Mouse (Mus musculus) kidney, embryonic 16.5 days (tissue): ENCODE results near the gene Nfkb1. TPM values are rescaled to one million over a fixed set of nuclear protein-coding genes. Genes with fewer than 3 reads are reported as not detected.

Source experiments
- ATAC-seq: fragments of 200-750 bp; cut with Nextera tagmentation; 2 replicates; pipeline ENCODE4 v1.8.0; 2017; ENCODE audit warnings: moderate TSS enrichment; ENCODE audit not compliant: low FRiP score, low TSS enrichment
- H3K27ac ChIP-seq: fragments of 300-500 bp; sonication (generic); 2 replicates; pipeline ENCODE4 v1.5.1; 2014; ENCODE audit warnings: low read length
- H3K27me3 ChIP-seq: fragments of 300-500 bp; sonication (generic); 2 replicates; pipeline ENCODE4 v1.6.1; 2014; ENCODE audit warnings: low read length, control low read depth, mixed read lengths; ENCODE audit not compliant: insufficient read depth
- H3K36me3 ChIP-seq: fragments of 300-500 bp; sonication (generic); 2 replicates; pipeline ENCODE4 v1.6.1; 2014; ENCODE audit warnings: low read length, control low read depth, mixed read lengths; ENCODE audit not compliant: insufficient read depth
- H3K4me1 ChIP-seq: fragments of 300-500 bp; sonication (generic); 2 replicates; pipeline ENCODE4 v1.6.1; 2014; ENCODE audit warnings: low read length, control low read depth, mixed read lengths; ENCODE audit not compliant: insufficient read depth
- H3K4me2 ChIP-seq: fragments of 300-500 bp; sonication (generic); replicated peaks from 2 replicates; pipeline ENCODE4 v1.6.1; 2014; ENCODE audit warnings: low read depth, low read length
- H3K4me3 ChIP-seq: fragments of 300-500 bp; sonication (generic); 2 replicates; pipeline ENCODE4 v1.5.1; 2014; ENCODE audit warnings: mild to moderate bottlenecking, low read length
- H3K9ac ChIP-seq: fragments of 300-500 bp; sonication (generic); replicated peaks from 2 replicates; pipeline ENCODE4 v1.6.1; 2014; ENCODE audit warnings: low read length
- H3K9me3 ChIP-seq: fragments of 300-500 bp; sonication (generic); 2 replicates; pipeline ENCODE4 v1.6.1; 2016; ENCODE audit warnings: low read length, control low read depth
- WGBS: fragments of 180-500 bp; shearing (Covaris S2); extraction: QIAGEN DNeasy Blood & Tissue Kit; methylation state at CpG from one replicate; pipeline ENCODE4 v1.1.7; 2014; 5-methylcytosine and 5-hydroxymethylcytosine counted together
- polyA plus RNA-seq: library from polyadenylated mRNA; unstranded; fragments of >200 nt; fragmentation: Nextera tagmentation; extraction: Ambion mirVana; gene quantifications from 2 replicates; pipeline ENCODE4 v1.2.1, GENCODE M21; 2015

The Nfkb1 gene
- polyA plus RNA-seq, 1 experiment from 2014 or later = 20.4 TPM

- no peaks in the 10 kb centered on the region for H3K9me3 ChIP-seq
- peaks cover 6% of the 10 kb centered on the region; the same call in 1 of the 2 replicates for H3K36me3 ChIP-seq
- H3K9ac ChIP-seq = no peak overlapping the region
- H3K27ac ChIP-seq = no peak overlapping the region
- no peak for ATAC-seq
- WGBS = 68% methylated on average over 14 of the region's 14 CpGs
- no peaks in the 10 kb centered on the region for H3K27me3 ChIP-seq
- no peak overlapping the region for H3K4me2 ChIP-seq
- H3K4me3 ChIP-seq = no peak overlapping the region
- no peaks in the 10 kb centered on the region for H3K4me1 ChIP-seq
These were observed 55.5 kb downstream of the Nfkb1 start for GRCm38 (mm10) chr3:135635646-135636434.

- H3K36me3 ChIP-seq = peaks cover 6% of the 10 kb centered on the region; the same call in 1 of the 2 replicates
- no peak overlapping the region for H3K9ac ChIP-seq
- no peaks in the 10 kb centered on the region for H3K27me3 ChIP-seq
- no peaks in the 10 kb centered on the region for H3K9me3 ChIP-seq
- ATAC-seq = no peak
- H3K4me2 ChIP-seq = no peak overlapping the region
- no peak overlapping the region for H3K27ac ChIP-seq
- 94% methylated on average over 1 of the region's 1 CpGs for WGBS
- no peaks in the 10 kb centered on the region for H3K4me1 ChIP-seq
- H3K4me3 ChIP-seq = no peak overlapping the region
These were observed 56.3 kb downstream of the Nfkb1 start for GRCm38 (mm10) chr3:135635030-135635429.

- 95% methylated on average over 3 of the region's 3 CpGs for WGBS
- no peaks in the 10 kb centered on the region for H3K27me3 ChIP-seq
- H3K9ac ChIP-seq = no peak overlapping the region
- H3K9me3 ChIP-seq = no peaks in the 10 kb centered on the region
- ATAC-seq = no peak
- peaks cover 4% of the 10 kb centered on the region; the same call in 1 of the 2 replicates for H3K36me3 ChIP-seq
- no peak overlapping the region for H3K4me3 ChIP-seq
- H3K4me2 ChIP-seq = no peak overlapping the region
- no peak overlapping the region for H3K27ac ChIP-seq
- H3K4me1 ChIP-seq = peaks cover under 1% of the 10 kb centered on the region; the same call in 1 of the 2 replicates
These were observed 57.1 kb downstream of the Nfkb1 start for GRCm38 (mm10) chr3:135634275-135634674.

- ATAC-seq = no peak
- Histone ChIP-seq H3K27ac (no peak overlapping the region), H3K4me1 (peaks cover 16% of the 10 kb centered on the region), H3K4me2 (no peak overlapping the region), H3K9ac (no peak overlapping the region), H3K27me3 (no peaks in the 10 kb centered on the region), H3K4me3 (no peak overlapping the region), H3K9me3 (no peaks in the 10 kb centered on the region), H3K36me3 (peaks cover 12% of the 10 kb centered on the region; the same call in 1 of the 2 replicates)
- WGBS = 33% methylated on average over 4 of the region's 4 CpGs
These were observed 59.5 kb downstream of the Nfkb1 start for GRCm38 (mm10) chr3:135631856-135632255.

GRCm38 (mm10) chr3:135631096-135631457 lies 60.3 kb downstream of the Nfkb1 start:
- peaks cover 16% of the 10 kb centered on the region for H3K4me1 ChIP-seq
- 68% methylated on average over 10 of the region's 10 CpGs for WGBS
- no peaks in the 10 kb centered on the region for H3K9me3 ChIP-seq
- peaks cover 16% of the 10 kb centered on the region; the same call in 1 of the 2 replicates for H3K36me3 ChIP-seq
- H3K4me2 ChIP-seq = no peak overlapping the region
- no peak overlapping the region for H3K9ac ChIP-seq
- H3K27me3 ChIP-seq = no peaks in the 10 kb centered on the region
- H3K27ac ChIP-seq = no peak overlapping the region
- H3K4me3 ChIP-seq = no peak overlapping the region
- ATAC-seq = no peak

GRCm38 (mm10) chr3:135630430-135631095 lies 60.8 kb downstream of the Nfkb1 start:
- peaks cover 16% of the 10 kb centered on the region for H3K4me1 ChIP-seq
- H3K9ac ChIP-seq = no peak overlapping the region
- no peaks in the 10 kb centered on the region for H3K27me3 ChIP-seq
- ATAC-seq = peak; percentile 24; the same call in 1 of the 2 replicates
- no peak overlapping the region for H3K4me3 ChIP-seq
- H3K9me3 ChIP-seq = no peaks in the 10 kb centered on the region
- H3K4me2 ChIP-seq = no peak overlapping the region
- no peak overlapping the region for H3K27ac ChIP-seq
- WGBS = 80% methylated on average over 21 of the region's 21 CpGs
- H3K36me3 ChIP-seq = peaks cover 16% of the 10 kb centered on the region; the same call in 1 of the 2 replicates

GRCm38 (mm10) chr3:135629830-135630355 lies 61.5 kb downstream of the Nfkb1 start:
- Histone ChIP-seq H3K27ac (no peak overlapping the region), H3K4me1 (peaks cover 16% of the 10 kb centered on the region)

GRCm38 (mm10) chr3:135628706-135629169 lies 62.6 kb downstream of the Nfkb1 start:
- WGBS = 26% methylated on average over 9 of the region's 9 CpGs
- peak overlapping the region; percentile 67 for H3K27ac ChIP-seq

More at GRCm38 (mm10) chr3:135629830-135630355, 61.5 kb downstream of the Nfkb1 start:
- WGBS = 93% methylated on average over 4 of the region's 4 CpGs
- no peak overlapping the region for H3K4me2 ChIP-seq
- peaks cover 18% of the 10 kb centered on the region; the same call in 1 of the 2 replicates for H3K36me3 ChIP-seq
- ATAC-seq = no peak
- no peak overlapping the region for H3K4me3 ChIP-seq
- H3K9me3 ChIP-seq = no peaks in the 10 kb centered on the region
- H3K9ac ChIP-seq = no peak overlapping the region
- no peaks in the 10 kb centered on the region for H3K27me3 ChIP-seq

GRCm38 (mm10) chr3:135628000-135628705 lies 63.2 kb downstream of the Nfkb1 start:
- no peak overlapping the region for H3K9ac ChIP-seq
- H3K27ac ChIP-seq = peak overlapping the region; percentile 67

More at GRCm38 (mm10) chr3:135628706-135629169, 62.6 kb downstream of the Nfkb1 start:
- Histone ChIP-seq H3K27me3 (no peaks in the 10 kb centered on the region), H3K4me3 (no peak overlapping the region), H3K4me2 (no peak overlapping the region), H3K4me1 (peaks cover 16% of the 10 kb centered on the region), H3K36me3 (peaks cover 18% of the 10 kb centered on the region), H3K9me3 (no peaks in the 10 kb centered on the region), H3K9ac (no peak overlapping the region)
- ATAC-seq = peak; percentile 82

More at GRCm38 (mm10) chr3:135628000-135628705, 63.2 kb downstream of the Nfkb1 start:
- Histone ChIP-seq H3K4me1 (peaks cover 16% of the 10 kb centered on the region), H3K4me3 (no peak overlapping the region), H3K36me3 (peaks cover 18% of the 10 kb centered on the region), H3K9me3 (no peaks in the 10 kb centered on the region), H3K27me3 (no peaks in the 10 kb centered on the region), H3K4me2 (no peak overlapping the region)
- 75% methylated on average over 9 of the region's 9 CpGs for WGBS
- no peak for ATAC-seq
